Comparison of ENCODE assay signal across 9 mouse cellular contexts in the genomic region with DNA sequence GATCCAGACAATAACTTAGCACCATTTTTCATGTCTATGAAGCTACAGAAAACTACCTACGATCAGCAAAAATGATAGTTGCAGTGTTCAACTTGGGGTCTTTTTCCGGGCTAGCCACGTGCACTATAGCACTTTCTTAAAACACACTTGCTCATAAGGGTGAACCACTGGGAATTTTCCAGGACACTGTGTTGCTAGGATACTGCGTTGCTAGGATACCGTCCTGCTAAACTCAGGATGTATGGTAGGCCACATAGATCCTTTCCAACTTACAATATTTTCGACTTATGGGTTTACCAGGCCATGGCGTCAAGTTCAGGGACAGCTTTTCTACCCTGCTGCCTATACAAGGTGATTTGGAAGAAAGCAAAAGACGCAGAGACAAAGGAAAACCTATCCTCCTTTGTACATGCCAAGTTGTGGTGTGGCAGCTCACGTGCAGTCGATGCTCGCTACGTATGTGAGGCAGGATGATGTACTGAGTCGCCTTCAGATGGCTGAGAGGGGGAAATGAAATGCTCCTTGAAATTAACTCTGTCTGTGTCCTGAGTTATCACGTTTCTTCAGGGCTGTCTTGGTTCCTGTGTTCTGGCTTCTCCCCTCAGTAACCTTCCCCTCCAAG.
A peak's percentile ranks its signal among the peaks of the same experiment; 100 is the strongest.
DNase-seq lines count a peak whose midpoint lies in the region; ATAC-seq and TF ChIP-seq lines count a peak whose summit lies in the region.
"Had no signal": no experiment of that assay in that cellular context is flagged by ENCODE, and none has a peak within 500 bp of the region (broad histone marks: within the 10 kb centered on the region; RNA-seq: fewer than 3 reads in every experiment).

No protein-coding gene starts in this region.

- H3K27ac ChIP-seq in hindbrain, embryonic 10.5 days: no peak overlapping the region
- no peak overlapping the region for H3K27ac ChIP-seq in midbrain, embryonic 10.5 days (replicated peaks)
- H3K27ac ChIP-seq in intestine, postnatal 0 days (ENCODE audit: low read depth, low read length): no peak overlapping the region
- no peak overlapping the region for H3K27ac ChIP-seq in kidney, embryonic 14.5 days (ENCODE audit: low read depth, low read length)

- no peaks in the 10 kb centered on the region for H3K9me3 ChIP-seq in hindbrain, embryonic 10.5 days
- no peaks in the 10 kb centered on the region for H3K9me3 ChIP-seq in midbrain, embryonic 10.5 days (replicated peaks)
- H3K9me3 ChIP-seq in intestine, postnatal 0 days (ENCODE audit: control insufficient read depth): no peaks in the 10 kb centered on the region
- no peaks in the 10 kb centered on the region for H3K9me3 ChIP-seq in kidney, embryonic 14.5 days (ENCODE audit: control insufficient read depth, low read length)

- ATAC-seq in intestine, postnatal 0 days: no peak
- ATAC-seq in kidney, embryonic 14.5 days (ENCODE audit: low FRiP score, low TSS enrichment): no peak

- no peaks in the 10 kb centered on the region for H3K36me3 ChIP-seq in hindbrain, embryonic 10.5 days
- no peaks in the 10 kb centered on the region for H3K36me3 ChIP-seq in midbrain, embryonic 10.5 days
- H3K36me3 ChIP-seq in intestine, postnatal 0 days (ENCODE audit: control insufficient read depth, insufficient read depth): no peaks in the 10 kb centered on the region
- no peaks in the 10 kb centered on the region for H3K36me3 ChIP-seq in kidney, embryonic 14.5 days (ENCODE audit: control insufficient read depth, insufficient read depth, low read length)

- intact Hi-C loops in heart, postnatal 36 days (cut with DNase I): no loop called here

- WGBS in hindbrain, embryonic 10.5 days: 86% methylated on average over 14 of the region's 14 CpGs
- 89% methylated on average over 14 of the region's 14 CpGs for WGBS in midbrain, embryonic 10.5 days
- 84% methylated on average over 14 of the region's 14 CpGs for WGBS in intestine, postnatal 0 days
- WGBS in kidney, embryonic 14.5 days: 87% methylated on average over 14 of the region's 14 CpGs

- H3K4me3 ChIP-seq in hindbrain, embryonic 10.5 days: no peak overlapping the region
- no peak overlapping the region for H3K4me3 ChIP-seq in midbrain, embryonic 10.5 days
- H3K4me3 ChIP-seq in intestine, postnatal 0 days (ENCODE audit: low read depth, low read length): no peak overlapping the region
- H3K4me3 ChIP-seq in kidney, embryonic 14.5 days (ENCODE audit: low read length): no peak overlapping the region

- no peak overlapping the region for H3K4me2 ChIP-seq in intestine, postnatal 0 days (replicated peaks; ENCODE audit: low read depth)
- no peak overlapping the region for H3K4me2 ChIP-seq in kidney, embryonic 14.5 days (replicated peaks; ENCODE audit: low read depth, low read length)

- TF ChIP-seq CTCF in intestine, postnatal 0 days (IDR thresholded peaks at IDR 0.05; ENCODE audit: low read depth): no peak

- no peaks in the 10 kb centered on the region for H3K27me3 ChIP-seq in hindbrain, embryonic 10.5 days (ENCODE audit: insufficient read depth, poor library complexity, severe bottlenecking)
- no peaks in the 10 kb centered on the region for H3K27me3 ChIP-seq in midbrain, embryonic 10.5 days (ENCODE audit: low read depth, poor library complexity, severe bottlenecking)
- H3K27me3 ChIP-seq in intestine, postnatal 0 days (replicated peaks; ENCODE audit: control insufficient read depth, insufficient read depth, low read length): no peaks in the 10 kb centered on the region
- H3K27me3 ChIP-seq in kidney, embryonic 14.5 days (ENCODE audit: control insufficient read depth, insufficient read depth, low read length): no peaks in the 10 kb centered on the region

- peaks cover 15% of the 10 kb centered on the region for H3K4me1 ChIP-seq in hindbrain, embryonic 10.5 days (replicated peaks)
- peaks cover 15% of the 10 kb centered on the region for H3K4me1 ChIP-seq in midbrain, embryonic 10.5 days
- no peaks in the 10 kb centered on the region for H3K4me1 ChIP-seq in intestine, postnatal 0 days (replicated peaks; ENCODE audit: control insufficient read depth, insufficient read depth, low read length)
- H3K4me1 ChIP-seq in kidney, embryonic 14.5 days (ENCODE audit: control insufficient read depth, insufficient read depth, low read length): no peaks in the 10 kb centered on the region

- no peak overlapping the region for H3K9ac ChIP-seq in intestine, postnatal 0 days (ENCODE audit: low read depth, low read length)
- H3K9ac ChIP-seq in kidney, embryonic 14.5 days (ENCODE audit: low read depth, low read length): no peak overlapping the region

- peak; percentile 64 for DNase-seq in layer of hippocampus, adult 11-12 months (ENCODE audit: low spot score)
- DNase-seq in layer of hippocampus, adult 9-10 months (ENCODE audit: low spot score): no peak
- DNase-seq in hindbrain, embryonic 10.5 days (ENCODE audit: low spot score): peak; percentile 49
- DNase-seq in midbrain, embryonic 10.5 days (ENCODE audit: low spot score): peak; percentile 32
- DNase-seq in right cerebral cortex, postnatal 36 days (ENCODE audit: low spot score in 2 of 2): peak; percentile 71 to 85
- DNase-seq in heart, postnatal 36 days: no peak
- DNase-seq: kidney, postnatal 36 days had no signal

Comparison
In these comparisons a context has a peak if more than half of its experiments do, and no peak if none do; other contexts are left out.
1. DNase-seq: peak in layer of hippocampus, adult 11-12 months (single experiment), hindbrain, embryonic 10.5 days (single experiment), midbrain, embryonic 10.5 days (single experiment) and right cerebral cortex, postnatal 36 days (2 of 2); none in layer of hippocampus, adult 9-10 months (single experiment) and heart, postnatal 36 days (0 of 2).